Mouse (Mus musculus): Measurements from ENCODE around the gene Msmb. TPM values are rescaled to one million over a fixed set of nuclear protein-coding genes. Genes with fewer than 3 reads are reported as not detected.
"Not testable (repeated sequence)": the region's sequence is repeated elsewhere in the genome, so short reads cannot be mapped to it uniquely, and the experiment has no call there.

The Msmb gene
- polyA plus RNA-seq, 1 experiment from 2014 or later: not detected

GRCm38 (mm10) chr14:32183846-32184245 is 42.0 kb downstream of the Msmb start:
- Histone ChIP-seq H3K9ac (no peak overlapping the region), H3K4me1 (replicated peaks; ENCODE audit: control insufficient read depth, insufficient read depth, low read length) (no peaks in the 10 kb centered on the region), H3K9me3 (ENCODE audit: control insufficient read depth, low read length) (no peaks in the 10 kb centered on the region), H3K36me3 (replicated peaks; ENCODE audit: control insufficient read depth, insufficient read depth) (peaks cover 88% of the 10 kb centered on the region), H3K4me3 (replicated peaks; ENCODE audit: low read length) (no peak overlapping the region), H3K27me3 (ENCODE audit: control insufficient read depth, insufficient read depth, low read length) (no peaks in the 10 kb centered on the region), H3K4me2 (replicated peaks) (no peak overlapping the region), H3K27ac (no peak overlapping the region)
- ATAC-seq (ENCODE audit: low FRiP score) (no peak), DNase-seq (ENCODE audit: low spot score) (no peak)
- WGBS: 99% methylated on average over 4 of the region's 4 CpGs

- no peak overlapping the region for H3K4me2 ChIP-seq (replicated peaks)
Observed at GRCm38 (mm10) chr14:32190627-32191391, 49.0 kb downstream of the Msmb start.

GRCm38 (mm10) chr14:32191926-32192325 is 50.1 kb downstream of the Msmb start:
- H3K4me3 ChIP-seq (replicated peaks; ENCODE audit: low read length): no peak overlapping the region
- no peak overlapping the region for H3K9ac ChIP-seq
- no peaks in the 10 kb centered on the region for H3K9me3 ChIP-seq (ENCODE audit: control insufficient read depth, low read length)
- no peak overlapping the region for H3K27ac ChIP-seq
- DNase-seq (ENCODE audit: low spot score): no peak
- no peaks in the 10 kb centered on the region for H3K27me3 ChIP-seq (ENCODE audit: control insufficient read depth, insufficient read depth, low read length)
- peaks cover 66% of the 10 kb centered on the region for H3K36me3 ChIP-seq (replicated peaks; ENCODE audit: control insufficient read depth, insufficient read depth)
- ATAC-seq (ENCODE audit: low FRiP score): no peak
- H3K4me1 ChIP-seq (replicated peaks; ENCODE audit: control insufficient read depth, insufficient read depth, low read length): no peaks in the 10 kb centered on the region
- no peak overlapping the region for H3K4me2 ChIP-seq (replicated peaks)
- WGBS: 95% methylated on average over 5 of the region's 5 CpGs

More at GRCm38 (mm10) chr14:32190627-32191391, 49.0 kb downstream of the Msmb start:
- Histone ChIP-seq H3K9me3 (ENCODE audit: control insufficient read depth, low read length) (no peaks in the 10 kb centered on the region), H3K27ac (no peak overlapping the region), H3K27me3 (ENCODE audit: control insufficient read depth, insufficient read depth, low read length) (no peaks in the 10 kb centered on the region), H3K4me3 (replicated peaks; ENCODE audit: low read length) (no peak overlapping the region), H3K36me3 (replicated peaks; ENCODE audit: control insufficient read depth, insufficient read depth) (peaks cover 69% of the 10 kb centered on the region), H3K4me1 (replicated peaks; ENCODE audit: control insufficient read depth, insufficient read depth, low read length) (no peaks in the 10 kb centered on the region), H3K9ac (no peak overlapping the region)
- 95% methylated on average over 6 of the region's 6 CpGs for WGBS
- DNase-seq (ENCODE audit: low spot score) (no peak), ATAC-seq (ENCODE audit: low FRiP score) (no peak)

GRCm38 (mm10) chr14:32192437-32192836 is 50.6 kb downstream of the Msmb start:
- no peak for ATAC-seq (ENCODE audit: low FRiP score)
- Histone ChIP-seq H3K9me3 (ENCODE audit: control insufficient read depth, low read length) (no peaks in the 10 kb centered on the region), H3K27ac (no peak overlapping the region), H3K36me3 (replicated peaks; ENCODE audit: control insufficient read depth, insufficient read depth) (peaks cover 66% of the 10 kb centered on the region), H3K4me3 (replicated peaks; ENCODE audit: low read length) (no peak overlapping the region), H3K4me2 (replicated peaks) (no peak overlapping the region), H3K27me3 (ENCODE audit: control insufficient read depth, insufficient read depth, low read length) (no peaks in the 10 kb centered on the region), H3K9ac (no peak overlapping the region), H3K4me1 (replicated peaks; ENCODE audit: control insufficient read depth, insufficient read depth, low read length) (no peaks in the 10 kb centered on the region)
- DNase-seq (ENCODE audit: low spot score): peak; percentile 58
- 42% methylated on average over 3 of the region's 3 CpGs for WGBS

GRCm38 (mm10) chr14:32193557-32193956 is 51.7 kb downstream of the Msmb start:
- 88% methylated on average over 5 of the region's 5 CpGs for WGBS

GRCm38 (mm10) chr14:32201354-32201753 is 59.5 kb downstream of the Msmb start:
- ATAC-seq (ENCODE audit: low FRiP score): peak; percentile 53
- peak overlapping the region; percentile 83 for H3K4me2 ChIP-seq (replicated peaks)
- peak overlapping the region; percentile 45; the same call in 1 of the 2 replicates for H3K27ac ChIP-seq
- WGBS: under 1% methylated on average over 25 of the region's 26 CpGs
- no peaks in the 10 kb centered on the region for H3K9me3 ChIP-seq (ENCODE audit: control insufficient read depth, low read length)
- H3K27me3 ChIP-seq (ENCODE audit: control insufficient read depth, insufficient read depth, low read length): no peaks in the 10 kb centered on the region
- peaks cover 24% of the 10 kb centered on the region for H3K4me1 ChIP-seq (replicated peaks; ENCODE audit: control insufficient read depth, insufficient read depth, low read length)
- peak; percentile 36 for DNase-seq (ENCODE audit: low spot score)
- peak overlapping the region; percentile 100 for H3K4me3 ChIP-seq (replicated peaks; ENCODE audit: low read length)
- H3K36me3 ChIP-seq (replicated peaks; ENCODE audit: control insufficient read depth, insufficient read depth): peaks cover 30% of the 10 kb centered on the region
- H3K9ac ChIP-seq: peak overlapping the region; percentile 93

More at GRCm38 (mm10) chr14:32193557-32193956, 51.7 kb downstream of the Msmb start:
- not testable (repeated sequence) for H3K9ac ChIP-seq; H3K4me2 ChIP-seq (replicated peaks); H3K27me3 ChIP-seq (ENCODE audit: control insufficient read depth, insufficient read depth, low read length); H3K27ac ChIP-seq; H3K9me3 ChIP-seq (ENCODE audit: control insufficient read depth, low read length); H3K4me1 ChIP-seq (replicated peaks; ENCODE audit: control insufficient read depth, insufficient read depth, low read length); ATAC-seq (ENCODE audit: low FRiP score); DNase-seq (ENCODE audit: low spot score); H3K4me3 ChIP-seq (replicated peaks; ENCODE audit: low read length)
- H3K36me3 ChIP-seq (replicated peaks; ENCODE audit: control insufficient read depth, insufficient read depth): peaks cover 64% of the 10 kb centered on the region

- DNase-seq (ENCODE audit: low spot score): peak; percentile 91
- peak within 1 kb of the TSS; percentile 93 for H3K4me2 ChIP-seq (replicated peaks)
- H3K27me3 ChIP-seq (ENCODE audit: control insufficient read depth, insufficient read depth, low read length): no peaks in the 10 kb centered on the region
- peaks cover 24% of the 10 kb centered on the region for H3K36me3 ChIP-seq (replicated peaks; ENCODE audit: control insufficient read depth, insufficient read depth)
- H3K9ac ChIP-seq: peak within 1 kb of the TSS; percentile 93
- peaks cover 24% of the 10 kb centered on the region for H3K4me1 ChIP-seq (replicated peaks; ENCODE audit: control insufficient read depth, insufficient read depth, low read length)
- peak within 1 kb of the TSS; percentile 52 for H3K27ac ChIP-seq
- no peaks in the 10 kb centered on the region for H3K9me3 ChIP-seq (ENCODE audit: control insufficient read depth, low read length)
- peak within 1 kb of the TSS; percentile 100 for H3K4me3 ChIP-seq (replicated peaks; ENCODE audit: low read length)
- under 1% methylated on average over 75 of the region's 77 CpGs for WGBS
- ATAC-seq (ENCODE audit: low FRiP score): peak; percentile 94
Observed at GRCm38 (mm10) chr14:32201791-32202451, 60.1 kb downstream of the Msmb start, which contains the start of the genes Timm23 and Parg. TSS of gene Timm23 (minus strand) at chr14:32201898. TSS of gene Parg (plus strand) at chr14:32201949.

Other genes starting within 250 kb of the Msmb start
- 0.47 and 0.51 TPM in 2 replicates for gene Galnt15, start 113.0 kb upstream of the Msmb start, polyA plus RNA-seq (2014; fragmentation: Nextera tagmentation; extraction: Ambion mirVana)
- gene Oxnad1, start 56.6 kb upstream of the Msmb start, polyA plus RNA-seq (2014; fragmentation: Nextera tagmentation; extraction: Ambion mirVana): 17.4 and 18.3 TPM in 2 replicates
- gene Dph3, start 56.3 kb upstream of the Msmb start, polyA plus RNA-seq (2014; fragmentation: Nextera tagmentation; extraction: Ambion mirVana): 71.3 and 74.9 TPM in 2 replicates
- 124 and 146 TPM in 2 replicates for gene Ncoa4, start 17.8 kb downstream of the Msmb start, polyA plus RNA-seq (2014; fragmentation: Nextera tagmentation; extraction: Ambion mirVana)
- gene Timm23, start 59.9 kb downstream of the Msmb start, polyA plus RNA-seq (2014; fragmentation: Nextera tagmentation; extraction: Ambion mirVana): 244 and 255 TPM in 2 replicates
- gene Parg, start 59.9 kb downstream of the Msmb start, polyA plus RNA-seq (2014; fragmentation: Nextera tagmentation; extraction: Ambion mirVana): 40.1 and 44.8 TPM in 2 replicates
- gene Ogdhl, start 180.0 kb downstream of the Msmb start, polyA plus RNA-seq (2014; fragmentation: Nextera tagmentation; extraction: Ambion mirVana): 17.1 and 19.7 TPM in 2 replicates
- 0.85 and 0.87 TPM in 2 replicates for gene 1700024G13Rik, start 246.4 kb downstream of the Msmb start, polyA plus RNA-seq (2014; fragmentation: Nextera tagmentation; extraction: Ambion mirVana)

All from hindbrain, embryonic 14.5 days (tissue).